Mouse (Mus musculus): ENCODE measurements around the gene Tspoap1. TPM values are rescaled to one million over a fixed set of nuclear protein-coding genes. Genes with fewer than 3 reads are reported as not detected.

Tspoap1 gene
- polyA plus RNA-seq, 1 experiment from 2014 or later, result 0.64 TPM

DNA sequence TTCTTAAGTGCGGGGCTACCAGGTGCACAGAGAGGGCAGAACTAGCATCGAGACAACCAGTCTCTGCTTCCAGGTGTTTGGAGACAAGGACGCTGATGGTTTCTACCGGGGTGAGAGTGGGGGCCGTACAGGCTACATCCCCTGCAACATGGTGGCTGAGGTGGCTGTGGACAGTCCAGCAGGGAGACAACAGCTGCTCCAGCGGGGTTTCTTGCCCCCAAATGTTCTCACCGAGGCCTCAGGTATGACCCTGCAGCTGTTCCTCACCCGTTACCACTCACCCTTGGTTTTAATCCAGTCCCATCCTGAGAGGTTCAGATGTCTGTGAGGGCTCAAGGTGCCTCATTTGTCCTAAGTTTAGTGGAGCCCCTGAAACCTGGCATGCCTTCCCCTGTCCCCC lies 19.8 kb downstream of the Tspoap1 start:
- TF ChIP-seq CTCF (IDR thresholded peaks at IDR 0.05) (no peak), EP300 (IDR thresholded peaks at IDR 0.05) (no peak)
- WGBS, result 64% methylated on average over 8 of the region's 8 CpGs
- no peaks in the 10 kb centered on the region for H3K4me1 ChIP-seq (ENCODE audit: insufficient read depth, low read depth, low read length)
- no peak overlapping the region for H3K27ac ChIP-seq (ENCODE audit: low read length)
- H3K27me3 ChIP-seq (replicated peaks; ENCODE audit: insufficient read depth, low read length), result no peaks in the 10 kb centered on the region
- H3K4me3 ChIP-seq (ENCODE audit: low read depth, low read length), result no peak overlapping the region
- ATAC-seq (no peak), DNase-seq (ENCODE audit: low spot score) (no peak)
- H3K9ac ChIP-seq (replicated peaks; ENCODE audit: low read depth), result no peak overlapping the region
- no peaks in the 10 kb centered on the region for H3K9me3 ChIP-seq (ENCODE audit: low read length)
- no peaks in the 10 kb centered on the region for H3K36me3 ChIP-seq (ENCODE audit: insufficient read depth, low read length)
- H3K4me2 ChIP-seq (replicated peaks; ENCODE audit: low read depth, low read length), result no peak overlapping the region

DNA sequence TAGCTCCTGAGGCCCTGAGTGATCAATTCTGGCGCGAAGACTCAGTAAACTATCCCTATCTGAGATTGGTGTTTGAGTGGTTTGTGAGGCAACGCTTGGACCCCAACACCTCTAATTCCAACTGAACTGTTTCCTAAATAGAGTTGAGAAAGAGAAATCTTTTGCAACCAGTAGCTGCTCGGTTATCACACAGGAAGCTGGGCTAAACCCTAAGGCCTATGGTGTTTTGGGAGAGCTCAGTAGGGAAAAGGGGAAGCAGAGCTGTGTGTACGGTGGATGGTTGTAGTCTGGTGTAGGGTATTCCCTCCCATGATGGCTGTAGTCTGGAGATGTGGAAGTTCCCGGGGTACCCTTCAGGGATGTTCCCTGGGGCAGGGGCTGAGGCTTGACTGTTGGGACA lies 29.7 kb downstream of the Tspoap1 start:
- Histone ChIP-seq H3K9ac (replicated peaks; ENCODE audit: low read depth) (no peak overlapping the region), H3K4me3 (ENCODE audit: low read depth, low read length) (no peak overlapping the region), H3K27me3 (replicated peaks; ENCODE audit: insufficient read depth, low read length) (no peaks in the 10 kb centered on the region), H3K36me3 (ENCODE audit: insufficient read depth, low read length) (no peaks in the 10 kb centered on the region), H3K27ac (ENCODE audit: low read length) (no peak overlapping the region), H3K9me3 (ENCODE audit: low read length) (no peaks in the 10 kb centered on the region), H3K4me2 (replicated peaks; ENCODE audit: low read depth, low read length) (no peak overlapping the region), H3K4me1 (ENCODE audit: insufficient read depth, low read depth, low read length) (no peaks in the 10 kb centered on the region)
- 87% methylated on average over 6 of the region's 6 CpGs for WGBS
- DNase-seq (ENCODE audit: low spot score) (no peak), ATAC-seq (no peak)
- TF ChIP-seq CTCF (IDR thresholded peaks at IDR 0.05) (no peak), EP300 (IDR thresholded peaks at IDR 0.05) (no peak)

DNA sequence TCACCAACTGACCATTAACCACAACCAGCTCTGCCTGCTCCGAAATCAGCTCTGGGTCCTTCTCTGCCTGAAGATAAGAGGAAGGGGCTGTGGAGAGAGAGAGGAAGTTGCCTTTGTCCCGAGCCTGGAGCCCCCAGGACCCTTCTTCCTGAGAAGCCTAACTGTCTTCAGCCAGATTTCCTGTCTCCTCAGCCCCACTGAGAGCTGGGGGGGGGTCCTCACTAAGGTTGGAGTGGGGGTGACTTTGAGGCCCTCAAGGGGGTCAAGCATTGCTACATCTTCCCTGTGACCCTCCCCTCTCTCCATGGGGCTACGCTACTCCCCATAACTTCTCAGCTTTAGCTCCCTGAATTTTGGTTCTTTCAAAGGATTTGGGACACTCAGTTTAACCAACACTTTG lies 33.1 kb downstream of the Tspoap1 start, which contains the start of gene Mpo:
Mpo (plus strand) TSS at position 122 of the 400 bp plus-strand sequence.
- Histone ChIP-seq H3K4me1 (ENCODE audit: insufficient read depth, low read depth, low read length) (no peaks in the 10 kb centered on the region), H3K4me3 (ENCODE audit: low read depth, low read length) (no peak within 1 kb of the TSS), H3K4me2 (replicated peaks; ENCODE audit: low read depth, low read length) (no peak within 1 kb of the TSS), H3K9ac (replicated peaks; ENCODE audit: low read depth) (no peak within 1 kb of the TSS), H3K27me3 (replicated peaks; ENCODE audit: insufficient read depth, low read length) (no peaks in the 10 kb centered on the region), H3K27ac (ENCODE audit: low read length) (no peak within 1 kb of the TSS), H3K9me3 (ENCODE audit: low read length) (no peaks in the 10 kb centered on the region), H3K36me3 (ENCODE audit: insufficient read depth, low read length) (no peaks in the 10 kb centered on the region)
- DNase-seq (ENCODE audit: low spot score) (no peak), ATAC-seq (no peak)
- 44% methylated on average over 3 of the region's 3 CpGs for WGBS
- TF ChIP-seq CTCF (IDR thresholded peaks at IDR 0.05) (no peak), EP300 (IDR thresholded peaks at IDR 0.05) (no peak)

DNA sequence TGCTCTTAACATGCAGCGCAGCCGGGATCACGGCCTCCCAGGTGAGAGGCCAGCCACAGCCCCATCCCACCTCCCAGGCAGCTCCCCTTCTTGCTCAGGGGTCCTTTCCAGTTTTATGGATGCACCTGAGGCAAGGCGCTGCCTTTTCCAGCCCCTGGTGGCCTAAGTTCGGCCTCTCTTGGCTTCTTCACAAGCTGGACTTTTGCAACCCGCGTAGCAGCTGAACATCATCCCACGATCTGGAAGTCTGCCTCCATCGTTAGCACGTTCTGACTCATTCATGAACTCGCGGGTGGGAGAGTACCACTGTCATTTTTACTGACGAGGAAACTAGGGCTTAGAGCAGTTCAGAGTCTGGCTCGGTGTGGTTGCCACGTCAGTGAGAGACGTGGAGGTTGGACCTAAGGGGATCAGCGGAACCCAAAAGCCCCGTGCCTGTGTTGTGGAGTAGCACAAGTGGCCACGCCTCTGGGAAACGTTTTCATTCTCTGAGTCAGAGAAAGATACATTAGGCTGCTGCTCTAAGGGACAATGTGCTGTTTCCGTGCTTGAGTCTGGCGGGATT lies 41.5 kb downstream of the Tspoap1 start:
- ATAC-seq (no peak), DNase-seq (ENCODE audit: low spot score) (no peak)
- Histone ChIP-seq H3K27ac (ENCODE audit: low read length) (no peak overlapping the region), H3K4me3 (ENCODE audit: low read depth, low read length) (no peak overlapping the region), H3K9ac (replicated peaks; ENCODE audit: low read depth) (no peak overlapping the region), H3K9me3 (ENCODE audit: low read length) (no peaks in the 10 kb centered on the region), H3K36me3 (ENCODE audit: insufficient read depth, low read length) (no peaks in the 10 kb centered on the region), H3K27me3 (replicated peaks; ENCODE audit: insufficient read depth, low read length) (no peaks in the 10 kb centered on the region), H3K4me2 (replicated peaks; ENCODE audit: low read depth, low read length) (no peak overlapping the region), H3K4me1 (ENCODE audit: insufficient read depth, low read depth, low read length) (no peaks in the 10 kb centered on the region)
- WGBS, result 78% methylated on average over 22 of the region's 22 CpGs
- no peak for TF ChIP-seq EP300 (IDR thresholded peaks at IDR 0.05)
- no peak for TF ChIP-seq CTCF (IDR thresholded peaks at IDR 0.05)

DNA sequence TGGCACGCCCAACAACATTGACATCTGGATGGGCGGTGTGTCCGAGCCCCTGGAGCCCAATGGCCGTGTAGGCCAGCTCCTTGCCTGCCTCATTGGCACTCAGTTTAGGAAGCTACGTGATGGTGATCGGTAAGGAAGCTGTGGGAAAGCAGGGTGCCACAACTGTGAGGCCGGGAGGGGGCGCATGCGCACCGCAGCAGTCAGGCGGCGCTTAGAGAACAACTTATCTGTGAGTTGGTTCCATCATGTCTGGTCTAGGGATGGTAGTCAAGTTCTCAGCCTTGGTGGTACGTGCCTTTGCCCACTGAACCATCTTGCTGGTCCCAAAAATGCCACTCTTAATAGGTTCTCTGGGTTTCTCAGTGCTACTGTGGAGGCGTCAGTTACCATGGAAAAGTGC lies 42.3 kb downstream of the Tspoap1 start:
- WGBS, result 43% methylated on average over 14 of the region's 14 CpGs
- H3K36me3 ChIP-seq (ENCODE audit: insufficient read depth, low read length), result no peaks in the 10 kb centered on the region

DNA sequence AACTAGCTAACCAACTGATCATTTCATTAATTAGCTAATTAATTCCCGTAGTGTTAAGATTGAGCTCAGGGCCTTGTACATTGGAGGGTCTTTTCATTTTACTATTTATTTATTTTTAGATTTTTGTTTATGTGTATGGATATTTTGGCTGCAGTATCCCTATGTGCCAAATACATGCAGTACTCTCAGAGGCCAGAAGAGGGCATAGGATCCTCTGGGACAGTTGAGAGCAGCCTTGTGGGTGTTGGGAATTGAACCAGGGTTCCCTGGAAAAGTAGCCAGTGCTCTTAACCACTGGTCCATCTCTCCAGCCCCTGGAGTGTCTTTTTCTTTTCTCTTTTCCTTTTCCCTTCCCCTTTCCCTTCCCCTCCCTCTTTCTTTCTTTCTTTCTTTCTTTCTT lies 45.1 kb downstream of the Tspoap1 start:
- Histone ChIP-seq H3K9me3 (ENCODE audit: low read length) (no peaks in the 10 kb centered on the region), H3K9ac (replicated peaks; ENCODE audit: low read depth) (no peak overlapping the region), H3K27me3 (replicated peaks; ENCODE audit: insufficient read depth, low read length) (no peaks in the 10 kb centered on the region), H3K4me2 (replicated peaks; ENCODE audit: low read depth, low read length) (no peak overlapping the region), H3K4me1 (ENCODE audit: insufficient read depth, low read depth, low read length) (no peaks in the 10 kb centered on the region), H3K4me3 (ENCODE audit: low read depth, low read length) (no peak overlapping the region), H3K27ac (ENCODE audit: low read length) (no peak overlapping the region), H3K36me3 (ENCODE audit: insufficient read depth, low read length) (no peaks in the 10 kb centered on the region)
- ATAC-seq, result no peak
- peak; percentile 11 for DNase-seq (ENCODE audit: low spot score)
- no peak for TF ChIP-seq EP300 (IDR thresholded peaks at IDR 0.05)
- peak; percentile 65 for TF ChIP-seq CTCF (IDR thresholded peaks at IDR 0.05)
- WGBS, result 64% methylated on average over 1 of the region's 1 CpGs

More for the DNA sequence above, 42.3 kb downstream of the Tspoap1 start:
- TF ChIP-seq CTCF (IDR thresholded peaks at IDR 0.05) (peak; percentile 66), EP300 (IDR thresholded peaks at IDR 0.05) (no peak)
- H3K4me2 ChIP-seq (replicated peaks; ENCODE audit: low read depth, low read length), result no peak overlapping the region
- H3K9ac ChIP-seq (replicated peaks; ENCODE audit: low read depth), result no peak overlapping the region
- peak; percentile 47 for DNase-seq (ENCODE audit: low spot score)
- H3K9me3 ChIP-seq (ENCODE audit: low read length), result no peaks in the 10 kb centered on the region
- ATAC-seq, result no peak
- H3K27me3 ChIP-seq (replicated peaks; ENCODE audit: insufficient read depth, low read length), result no peaks in the 10 kb centered on the region
- no peaks in the 10 kb centered on the region for H3K4me1 ChIP-seq (ENCODE audit: insufficient read depth, low read depth, low read length)
- H3K27ac ChIP-seq (ENCODE audit: low read length), result no peak overlapping the region
- no peak overlapping the region for H3K4me3 ChIP-seq (ENCODE audit: low read depth, low read length)

DNA sequence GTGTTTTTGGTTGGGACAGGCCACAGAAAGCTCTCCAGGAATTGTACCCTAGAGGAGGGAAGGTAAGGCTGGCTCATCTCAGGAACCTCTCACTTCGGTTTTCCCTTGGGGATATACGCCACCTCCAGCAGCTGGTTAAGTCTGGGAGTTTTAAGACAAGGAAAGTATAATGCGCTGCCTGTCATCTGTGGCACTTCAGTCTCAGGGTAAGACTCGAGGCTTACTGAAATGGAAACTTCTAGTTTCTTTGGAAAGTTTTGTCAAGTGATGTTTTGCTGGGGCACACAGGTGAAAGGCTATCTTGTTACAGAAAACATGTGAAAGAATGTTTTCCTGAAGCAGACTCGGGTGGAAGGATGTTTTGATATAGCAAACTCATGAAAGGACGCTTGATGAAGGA lies 47.1 kb downstream of the Tspoap1 start:
- Histone ChIP-seq H3K36me3 (ENCODE audit: insufficient read depth, low read length) (no peaks in the 10 kb centered on the region), H3K4me1 (ENCODE audit: insufficient read depth, low read depth, low read length) (no peaks in the 10 kb centered on the region), H3K4me2 (replicated peaks; ENCODE audit: low read depth, low read length) (no peak overlapping the region), H3K9me3 (ENCODE audit: low read length) (no peaks in the 10 kb centered on the region), H3K27me3 (replicated peaks; ENCODE audit: insufficient read depth, low read length) (no peaks in the 10 kb centered on the region), H3K4me3 (ENCODE audit: low read depth, low read length) (no peak overlapping the region), H3K9ac (replicated peaks; ENCODE audit: low read depth) (no peak overlapping the region), H3K27ac (ENCODE audit: low read length) (no peak overlapping the region)
- ATAC-seq (no peak), DNase-seq (ENCODE audit: low spot score) (no peak)
- TF ChIP-seq EP300 (IDR thresholded peaks at IDR 0.05) (no peak), CTCF (IDR thresholded peaks at IDR 0.05) (no peak)
- WGBS, result 75% methylated on average over 6 of the region's 6 CpGs
